Mouse (Mus musculus) gastrocnemius, postnatal 36 days (tissue): ENCODE results near the gene Pitx3. TPM values are rescaled to one million over a fixed set of nuclear protein-coding genes. Genes with fewer than 3 reads are reported as not detected.

Source experiments
- total RNA-seq, 2 experiments: library from RNA; stranded (reverse); gene quantifications; 2 replicates each; pipeline ENCODE4 v1.2.3; 2021

The Pitx3 gene
- total RNA-seq, 2 experiments from 2014 or later, result 5.0 to 9.7 TPM

Other genes starting within 250 kb of the Pitx3 start
- 10 to 100 TPM; 11.1 to 12.6 TPM for gene Armh3, start 149.8 kb downstream of the Pitx3 start, total RNA-seq
- gene Hps6, start 144.8 kb downstream of the Pitx3 start, total RNA-seq, result 1 to 10 TPM; 3.1 to 3.2 TPM
- gene Pprc1, start 103.4 kb downstream of the Pitx3 start, total RNA-seq, result 10 to 100 TPM; 12.2 to 21.8 TPM
- 10 to 100 TPM; 14.1 to 18.1 TPM for gene Ldb1, start 103.1 kb downstream of the Pitx3 start, total RNA-seq
- gene Nolc1, start 72.5 kb downstream of the Pitx3 start, total RNA-seq, result 10 to 100 TPM; 15.7 to 20.4 TPM
- not detected for gene Elovl3, start 16.4 kb downstream of the Pitx3 start, total RNA-seq
- 10 to 100 TPM; 42.9 to 48.0 TPM for gene Gbf1, start 4.2 kb upstream of the Pitx3 start, total RNA-seq
- gene Nfkb2, start 156.0 kb upstream of the Pitx3 start, total RNA-seq, result 1 to 10 TPM; 7.3 to 8.6 TPM
- gene Psd, start 178.8 kb upstream of the Pitx3 start, total RNA-seq, result under 1 TPM; 0.51 to 0.62 TPM
- gene Fbxl15, start 179.9 kb upstream of the Pitx3 start, total RNA-seq, result 1 to 10 TPM; 2.7 to 2.9 TPM
- 10 to 100 TPM; 55.9 to 56.4 TPM for gene Cuedc2, start 190.4 kb upstream of the Pitx3 start, total RNA-seq
- 1 to 10 TPM in 1 of 2 experiments, under 1 TPM in 1; 0.79 to 1.1 TPM for gene Mfsd13a, start 192.8 kb upstream of the Pitx3 start, total RNA-seq
- under 1 TPM; 0.25 to 0.38 TPM for gene 2310034G01Rik, start 202.0 kb upstream of the Pitx3 start, total RNA-seq
- gene Actr1a, start 247.4 kb upstream of the Pitx3 start, total RNA-seq, result 10 to 100 TPM; 49.4 to 51.8 TPM
- 1 to 10 TPM; 4.6 to 5.1 TPM for gene Sufu, start 248.6 kb upstream of the Pitx3 start, total RNA-seq